Mouse (Mus musculus): Measurements from ENCODE around the gene Adgre5.

Gene Adgre5

GRCm38 (mm10) chr8:83722631-83723030, 18.5 kb downstream of the Adgre5 start:
- no peak for DNase-seq (ENCODE audit: low spot score)

GRCm38 (mm10) chr8:83721405-83722025, 19.6 kb downstream of the Adgre5 start:
- no peak for DNase-seq (ENCODE audit: low spot score)

- no peak for DNase-seq (ENCODE audit: low spot score)
Measured at GRCm38 (mm10) chr8:83719693-83720092, 21.4 kb downstream of the Adgre5 start.

GRCm38 (mm10) chr8:83719048-83719447, 22.1 kb downstream of the Adgre5 start:
- no peak for DNase-seq (ENCODE audit: low spot score)

GRCm38 (mm10) chr8:83716563-83716962, 24.6 kb downstream of the Adgre5 start:
- no peak for DNase-seq (ENCODE audit: low spot score)

GRCm38 (mm10) chr8:83715771-83716170, 25.4 kb downstream of the Adgre5 start:
- no peak for DNase-seq (ENCODE audit: low spot score)

GRCm38 (mm10) chr8:83715031-83715690, 26.0 kb downstream of the Adgre5 start, which contains the start of gene Ddx39:
Gene Ddx39, plus strand, starts transcription at chr8:83715177.
- peak; percentile 83 for DNase-seq (ENCODE audit: low spot score)

- no peak for DNase-seq (ENCODE audit: low spot score)
Measured at GRCm38 (mm10) chr8:83714676-83715030, 26.5 kb downstream of the Adgre5 start.

- DNase-seq (ENCODE audit: low spot score) = no peak
Measured at GRCm38 (mm10) chr8:83707554-83707953, 33.6 kb downstream of the Adgre5 start.

- DNase-seq (ENCODE audit: low spot score) = no peak
Measured at GRCm38 (mm10) chr8:83706411-83706810, 34.7 kb downstream of the Adgre5 start.

GRCm38 (mm10) chr8:83703426-83703825, 37.7 kb downstream of the Adgre5 start:
- DNase-seq (ENCODE audit: low spot score) = no peak

- no peak for DNase-seq (ENCODE audit: low spot score)
Measured at GRCm38 (mm10) chr8:83700423-83701085, 40.6 kb downstream of the Adgre5 start.

- DNase-seq (ENCODE audit: low spot score) = no peak
Measured at GRCm38 (mm10) chr8:83699566-83699965, 41.6 kb downstream of the Adgre5 start.

- peak; percentile 64 for DNase-seq (ENCODE audit: low spot score)
Measured at GRCm38 (mm10) chr8:83698661-83699453, 42.3 kb downstream of the Adgre5 start, which contains the start of gene Pkn1. Gene Pkn1, minus strand, starts transcription at chr8:83699179.

GRCm38 (mm10) chr8:83698291-83698660, 42.9 kb downstream of the Adgre5 start:
- no peak for DNase-seq (ENCODE audit: low spot score)

- DNase-seq (ENCODE audit: low spot score) = no peak
Measured at GRCm38 (mm10) chr8:83697374-83698220, 43.5 kb downstream of the Adgre5 start.

- DNase-seq (ENCODE audit: low spot score) = no peak
Measured at GRCm38 (mm10) chr8:83695351-83696106, 45.6 kb downstream of the Adgre5 start.

GRCm38 (mm10) chr8:83694369-83695160, 46.6 kb downstream of the Adgre5 start:
- no peak for DNase-seq (ENCODE audit: low spot score)

GRCm38 (mm10) chr8:83693609-83694236, 47.4 kb downstream of the Adgre5 start:
- no peak for DNase-seq (ENCODE audit: low spot score)

Data from ovary, postnatal 14 days (tissue).